Mouse (Mus musculus): Measurements from ENCODE around the gene Pik3cb. TPM values are rescaled to one million over a fixed set of nuclear protein-coding genes. Genes with fewer than 3 reads are reported as not detected.

The Pik3cb gene
- total RNA-seq (2021), result 15.0 and 15.2 TPM in 2 replicates
- long read RNA-seq, full-length matches to known transcripts, result 17 of 26 reads
- long read RNA-seq, partial matches to known transcripts, result 5 of 26 reads
- long read RNA-seq, other reads (novel, unspliced or antisense), result 4 of 26 reads

DNA sequence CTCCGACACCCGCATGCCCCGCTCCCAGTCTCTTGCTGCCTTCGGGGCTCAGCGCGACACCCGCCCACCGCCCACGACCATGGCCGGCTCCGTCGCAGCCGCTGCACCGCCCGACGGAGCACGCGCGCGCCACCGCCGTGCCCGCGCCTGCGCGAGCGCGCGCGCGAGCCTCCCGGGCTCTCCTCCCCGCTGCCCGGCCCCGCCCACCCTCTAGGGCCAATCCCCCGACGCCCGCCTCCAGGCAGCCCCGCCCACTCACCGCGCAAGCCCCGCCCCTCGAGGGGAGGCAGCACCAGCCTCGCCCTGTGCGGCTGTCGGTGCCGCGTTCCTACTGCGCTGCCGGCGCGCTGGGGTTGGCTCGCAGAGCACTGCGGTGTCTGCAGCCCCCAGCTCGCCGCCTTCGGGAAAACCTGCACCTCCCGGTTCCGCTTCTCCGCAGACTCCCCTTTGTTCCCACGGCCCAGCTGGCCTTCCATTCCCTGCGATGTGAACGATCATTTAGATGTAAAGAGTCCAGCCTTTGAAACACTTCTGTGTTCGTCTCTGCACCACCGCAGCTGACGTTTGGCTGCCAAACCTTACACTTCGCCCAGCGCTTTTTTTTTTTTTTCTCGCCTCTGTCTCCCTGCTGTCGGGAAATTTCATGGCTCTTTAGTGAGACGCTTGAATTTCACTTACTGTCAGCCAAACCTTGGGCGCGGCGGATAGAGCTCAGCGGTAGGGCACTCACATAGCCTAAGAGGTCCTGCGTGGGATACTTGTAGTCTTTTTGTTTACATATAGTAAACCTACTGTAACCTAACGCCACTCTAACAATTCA is at the start of gene Pik3cb:
Gene Pik3cb (minus strand): TSS at position 559 of the 820 bp plus-strand sequence.
- peak; percentile 100 for DNase-seq

GRCm38 (mm10) chr9:99183043-99183670 is 42.7 kb upstream of the Pik3cb start:
- DNase-seq, result no peak

- DNase-seq, result no peak
These were observed 41.7 kb upstream of the Pik3cb start for GRCm38 (mm10) chr9:99182121-99182520.

- DNase-seq, result no peak
These were observed 39.9 kb upstream of the Pik3cb start for GRCm38 (mm10) chr9:99180272-99180671.

- DNase-seq, result no peak
These were observed 38.3 kb upstream of the Pik3cb start for GRCm38 (mm10) chr9:99178736-99179135.

DNA sequence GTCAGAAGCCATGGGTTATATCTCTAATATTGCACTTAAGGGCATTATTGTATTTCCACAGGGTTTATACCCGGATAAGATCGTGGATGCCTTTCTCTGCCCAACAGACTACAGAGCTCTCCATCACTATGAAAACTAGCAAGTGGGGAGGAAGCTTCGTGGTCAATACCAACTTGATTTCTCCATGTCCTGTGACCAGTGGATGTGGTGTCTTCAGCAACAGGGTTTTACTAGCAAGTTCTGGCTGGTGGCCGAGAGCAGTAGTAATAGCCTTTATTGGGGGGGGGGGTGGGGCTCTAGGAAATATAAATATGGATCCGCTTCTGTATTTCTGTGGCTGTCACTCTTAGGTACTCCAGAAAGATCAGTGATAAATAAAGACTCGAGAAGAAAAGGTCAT is 35.4 kb upstream of the Pik3cb start:
- DNase-seq, result no peak

GRCm38 (mm10) chr9:99172811-99173210 is 32.4 kb upstream of the Pik3cb start:
- no peak for DNase-seq

DNA sequence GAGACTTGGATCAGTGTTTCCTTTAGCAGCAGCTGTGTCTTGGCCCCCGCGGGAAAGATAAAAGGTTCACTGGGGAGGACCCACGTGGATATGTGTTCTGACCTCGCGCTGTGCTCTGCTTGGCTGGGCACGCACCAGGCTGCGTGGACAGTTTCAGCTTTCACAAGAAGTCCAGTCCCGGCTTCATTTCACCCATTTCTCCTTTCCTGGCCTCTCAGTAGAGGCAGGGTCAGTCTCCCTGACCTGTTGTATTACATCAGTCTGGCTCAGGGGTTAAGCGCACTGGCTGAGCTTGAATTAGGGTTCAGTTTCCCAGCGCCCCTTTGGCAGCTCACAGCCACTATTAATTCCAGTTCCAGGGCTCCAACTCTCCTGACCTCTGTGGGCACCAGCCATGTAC is 30.8 kb upstream of the Pik3cb start:
- peak; percentile 4 for DNase-seq

GRCm38 (mm10) chr9:99169029-99169428 is 28.6 kb upstream of the Pik3cb start:
- no peak for DNase-seq

GRCm38 (mm10) chr9:99166946-99167345 is 26.5 kb upstream of the Pik3cb start:
- DNase-seq, result no peak

GRCm38 (mm10) chr9:99165956-99166355 is 25.5 kb upstream of the Pik3cb start:
- DNase-seq, result no peak

- DNase-seq, result no peak
These were observed 24.3 kb upstream of the Pik3cb start for GRCm38 (mm10) chr9:99164664-99165226.

DNA sequence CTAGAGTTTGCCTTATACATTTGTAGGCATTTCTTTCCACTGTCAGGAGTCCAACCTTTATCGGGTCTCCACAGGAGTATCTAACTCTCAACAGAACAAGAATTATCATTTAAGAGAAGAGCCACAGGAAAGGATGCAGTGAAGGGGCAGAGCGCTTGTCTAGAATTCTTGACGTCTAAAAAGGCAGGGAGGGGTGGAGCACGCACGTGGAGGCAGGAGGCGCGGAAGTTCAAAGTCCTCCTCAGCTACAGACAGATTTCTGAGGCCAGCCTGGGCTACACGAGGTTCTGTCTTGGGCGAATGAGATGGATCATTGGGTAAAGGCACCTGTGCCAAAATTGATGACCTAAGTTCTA is 23.7 kb upstream of the Pik3cb start:
- DNase-seq, result no peak

DNA sequence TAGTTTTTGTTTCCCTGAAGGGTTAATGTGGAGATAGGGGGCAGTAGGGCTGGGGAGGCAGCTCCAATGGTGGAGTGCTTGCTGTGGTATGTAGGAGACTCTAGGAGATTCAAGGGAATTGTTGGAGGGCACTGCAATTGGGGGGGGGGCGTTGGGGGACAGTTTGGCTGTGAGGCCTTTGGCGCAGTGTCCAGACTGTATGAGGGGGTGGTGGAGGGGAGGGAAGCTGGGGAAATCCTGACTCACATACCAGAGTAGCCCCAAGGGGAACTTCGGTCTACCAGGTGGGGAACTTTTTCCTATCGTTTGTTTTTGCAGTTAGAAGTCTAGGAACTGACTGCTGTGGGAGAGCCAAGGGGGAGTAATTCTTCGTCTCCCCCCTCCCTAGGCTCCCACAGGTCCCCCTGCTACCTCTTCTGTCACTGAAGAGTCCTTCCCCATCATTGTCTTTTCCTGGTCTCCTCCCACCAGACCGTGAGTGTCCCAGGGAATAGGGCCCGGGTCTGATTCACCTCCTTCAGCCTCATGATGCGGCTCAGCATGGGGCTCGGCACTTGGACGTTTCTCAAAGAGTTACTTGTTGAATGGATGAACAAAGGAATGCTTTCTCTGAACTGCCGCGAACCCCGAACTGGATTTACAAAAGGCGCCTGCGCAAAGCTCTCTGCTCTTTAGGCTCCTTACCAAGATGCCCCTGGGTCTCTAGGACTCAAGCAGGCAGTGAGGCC is 23.2 kb upstream of the Pik3cb start:
- no peak for DNase-seq

DNA sequence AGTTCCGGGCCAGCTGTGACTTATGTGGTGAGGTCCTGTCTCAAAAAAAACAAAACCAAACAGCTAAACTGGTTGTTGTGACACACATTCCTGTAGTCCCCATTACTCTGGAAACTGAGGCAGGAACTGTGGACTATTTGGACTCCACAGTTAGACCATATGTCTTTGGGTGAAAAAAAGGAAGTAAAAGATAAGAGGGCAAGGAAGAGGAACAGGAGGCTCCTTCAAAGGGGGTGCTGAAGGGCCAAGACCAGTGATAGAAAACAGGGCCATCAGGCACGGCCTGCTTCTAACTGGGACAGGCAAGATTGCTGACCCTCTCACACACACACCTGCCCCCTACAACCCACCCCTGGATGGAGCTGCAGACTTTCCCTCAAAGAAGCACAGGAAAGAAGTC is 22.4 kb upstream of the Pik3cb start:
- no peak for DNase-seq

DNA sequence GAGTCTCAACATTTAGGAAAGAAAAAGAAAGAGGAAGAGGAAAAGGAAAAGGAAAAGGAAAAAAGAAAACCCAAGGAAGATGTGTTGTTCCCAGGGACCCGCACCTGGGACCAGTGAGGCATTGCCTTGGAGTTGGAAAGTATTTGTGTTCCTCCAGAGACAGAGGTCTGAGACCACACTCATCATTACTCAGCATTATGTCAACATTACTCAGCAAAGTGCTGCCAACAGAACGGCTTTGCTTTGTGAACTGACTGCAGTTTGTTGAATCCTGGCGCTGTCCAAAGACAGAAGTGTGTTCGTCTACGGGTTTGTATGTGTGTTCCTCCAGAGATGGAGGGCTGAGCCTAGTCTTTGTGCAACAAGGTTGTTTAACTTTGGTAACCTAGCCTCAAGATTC is 20.4 kb upstream of the Pik3cb start:
- no peak for DNase-seq

- DNase-seq, result no peak
These were observed 19.5 kb upstream of the Pik3cb start for GRCm38 (mm10) chr9:99159932-99160331.

DNA sequence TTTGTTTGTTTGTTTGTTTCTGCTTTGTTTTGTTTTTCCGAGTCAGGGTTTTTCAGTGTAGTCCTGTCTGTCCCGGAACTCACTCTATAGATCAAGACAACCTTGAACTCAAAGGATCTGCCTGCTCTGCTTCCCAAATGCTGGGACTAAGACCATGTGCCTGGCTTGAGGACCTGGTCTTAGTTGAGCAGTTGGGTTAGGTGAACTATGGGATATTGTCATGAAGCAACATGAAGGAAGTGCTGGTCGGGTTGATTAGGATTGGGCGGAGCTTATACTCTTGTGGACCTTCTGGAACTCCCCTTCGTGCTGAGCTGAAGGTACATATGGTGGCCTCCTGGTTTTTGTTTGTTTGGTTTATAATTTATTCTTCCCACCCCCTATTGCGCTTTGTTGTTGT is 18.3 kb upstream of the Pik3cb start:
- DNase-seq, result no peak

- DNase-seq, result no peak
These were observed 17.8 kb upstream of the Pik3cb start for GRCm38 (mm10) chr9:99158203-99158632.

- peak; percentile 62 for DNase-seq
These were observed 13.2 kb upstream of the Pik3cb start for GRCm38 (mm10) chr9:99153655-99154054.

DNA sequence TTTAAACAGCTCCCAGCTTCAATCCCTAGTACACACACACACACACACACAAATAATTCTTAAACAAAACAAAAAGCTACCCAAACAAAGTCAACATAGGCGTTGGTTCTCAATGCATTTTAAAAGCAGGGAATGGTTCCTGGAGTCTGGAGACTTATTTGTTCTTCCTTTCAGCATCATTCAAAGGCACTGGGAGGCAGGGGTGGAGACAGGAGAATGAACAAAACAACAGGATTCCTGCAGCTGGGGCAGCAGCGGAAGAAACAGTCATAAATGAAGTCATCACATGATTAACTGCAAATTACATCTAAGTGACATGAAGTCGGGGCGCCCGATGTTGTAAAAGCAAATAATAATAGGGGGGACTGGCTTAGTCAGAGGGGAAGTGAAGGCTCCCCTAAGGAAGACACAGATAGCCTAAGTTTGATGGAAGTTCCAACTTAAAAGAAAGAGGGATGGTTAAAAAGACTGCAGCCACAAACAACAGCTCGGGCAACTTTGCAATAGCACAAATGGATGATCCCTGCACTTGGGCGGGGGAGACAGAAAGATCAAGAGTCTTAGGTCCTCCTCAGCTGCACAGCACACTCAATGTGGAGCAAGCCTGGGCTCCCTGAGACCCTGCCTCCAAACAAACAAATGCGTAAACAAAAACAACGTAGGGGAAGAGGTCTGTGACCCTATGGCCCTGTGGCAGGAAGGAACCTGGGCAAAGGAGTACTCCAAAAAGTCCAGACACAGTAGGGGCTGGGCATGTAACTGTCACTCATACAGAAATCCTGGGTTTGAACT is 12.5 kb upstream of the Pik3cb start:
- DNase-seq, result no peak
